Mouse (Mus musculus) large intestine, adult 2 months (tissue): ENCODE measurements around the gene Dctn2. TPM values are rescaled to one million over a fixed set of nuclear protein-coding genes. Genes with fewer than 3 reads are reported as not detected.

Source experiments
- DNase-seq: peaks from one replicate; pipeline ENCODE4 v3.0.0-alpha.2; 2012; ENCODE audit warnings: low read depth, low spot score
- WGBS: fragments of 180-500 bp; shearing (Covaris S2); methylation state at CpG from one replicate; pipeline ENCODE4 v1.1.7; 2018; 5-methylcytosine and 5-hydroxymethylcytosine counted together
- polyA plus RNA-seq: library from polyadenylated mRNA; depleted of rRNA; stranded (reverse); fragments of >200 nt; gene quantifications from 2 replicates; pipeline ENCODE4 v1.2.3, GENCODE M21; 2012; rRNA removed

Dctn2 gene
- 181 and 201 TPM in 2 replicates for polyA plus RNA-seq

DNA sequence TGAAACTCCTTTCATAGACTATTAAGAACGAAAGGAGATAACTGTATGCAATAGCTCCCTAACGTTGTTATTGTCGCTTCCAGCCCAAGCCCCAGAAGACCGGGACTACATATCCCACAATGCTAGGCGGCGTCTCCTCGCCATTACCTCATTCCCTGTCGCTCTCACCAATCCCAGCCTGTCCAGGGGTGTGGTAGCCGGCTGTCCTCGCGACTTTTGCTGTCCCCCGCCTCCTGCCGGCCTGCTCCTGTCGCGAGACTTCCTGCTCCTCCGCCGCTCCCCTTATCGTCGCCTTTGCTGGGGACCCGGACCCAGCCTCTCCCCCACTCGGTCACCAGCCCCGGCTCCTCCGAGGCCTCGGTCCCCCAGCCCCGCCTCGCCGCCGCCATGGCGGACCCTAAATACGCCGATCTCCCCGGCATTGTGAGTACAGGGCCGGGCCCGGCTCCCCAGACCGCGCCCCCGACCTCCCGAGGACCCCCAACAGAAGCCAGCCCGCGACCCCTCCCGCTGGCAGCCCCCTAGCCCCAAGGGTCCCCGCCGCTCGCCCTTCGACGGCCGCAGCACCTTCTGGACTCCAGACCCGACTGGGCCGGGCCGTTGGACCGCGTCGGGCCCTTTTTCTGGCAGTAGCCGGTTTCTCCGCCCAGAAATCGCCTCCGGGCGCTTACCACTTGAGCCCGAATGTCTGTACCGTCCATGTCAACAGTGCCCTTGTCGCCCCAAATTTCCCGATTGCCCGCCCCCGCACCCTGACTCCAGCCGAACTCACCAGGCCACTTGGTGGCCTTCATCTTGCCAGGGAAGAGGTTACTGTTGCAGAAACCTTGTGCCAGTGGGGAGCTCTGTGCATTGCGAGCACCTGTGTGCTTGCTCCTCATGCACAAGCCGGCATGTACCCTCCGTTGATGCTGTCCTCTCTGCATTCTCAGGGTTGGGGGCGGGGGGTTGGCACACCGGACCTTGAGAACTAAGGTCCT lies at the start of gene Dctn2:
Gene Dctn2, plus strand, starts transcription at position 257 of the 980 bp plus-strand sequence.
- WGBS: under 1% methylated on average over 70 of the region's 70 CpGs

DNA sequence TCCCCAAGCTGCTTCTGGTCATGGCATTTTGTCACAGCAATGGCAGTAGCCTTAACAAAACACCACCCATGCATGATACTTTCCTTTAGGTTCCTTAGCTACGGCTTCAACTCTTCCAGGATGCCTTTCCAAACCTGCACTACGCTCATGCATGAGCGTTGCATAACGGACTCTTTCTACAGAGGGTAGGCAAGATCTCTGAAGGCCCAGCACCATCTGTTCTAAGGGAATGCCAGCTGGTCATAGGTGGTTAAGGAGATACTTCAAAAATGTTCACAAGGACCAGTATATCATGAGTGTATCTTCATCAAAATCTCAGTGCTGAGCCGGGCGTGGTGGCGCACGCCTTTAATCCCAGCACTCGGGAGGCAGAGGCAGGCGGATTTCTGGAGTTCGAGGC lies 49.7 kb upstream of the Dctn2 start:
- 96% methylated on average over 11 of the region's 11 CpGs for WGBS
- no peak for DNase-seq

More for the DNA sequence above, at the start of gene Dctn2:
- DNase-seq: no peak

DNA sequence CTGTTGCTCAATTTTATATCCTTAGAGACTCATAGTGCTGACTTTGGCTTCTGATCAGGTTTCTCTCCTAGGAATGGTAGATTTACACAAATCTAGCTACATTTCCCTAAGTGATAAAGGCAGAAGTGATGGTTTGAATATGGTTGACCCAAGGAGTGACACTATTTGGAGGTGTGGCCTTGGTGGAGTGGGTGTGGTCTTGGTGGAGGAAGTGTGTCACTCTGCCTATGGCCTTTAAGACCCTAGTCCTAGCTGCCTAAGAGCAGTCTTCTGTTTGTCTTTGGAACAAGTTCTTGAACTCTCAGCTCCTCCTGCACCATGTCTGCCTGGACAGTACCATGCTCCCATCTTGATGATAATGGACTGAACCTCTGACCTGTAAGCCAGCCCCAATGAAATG lies 49.0 kb upstream of the Dctn2 start:
- DNase-seq: no peak

DNA sequence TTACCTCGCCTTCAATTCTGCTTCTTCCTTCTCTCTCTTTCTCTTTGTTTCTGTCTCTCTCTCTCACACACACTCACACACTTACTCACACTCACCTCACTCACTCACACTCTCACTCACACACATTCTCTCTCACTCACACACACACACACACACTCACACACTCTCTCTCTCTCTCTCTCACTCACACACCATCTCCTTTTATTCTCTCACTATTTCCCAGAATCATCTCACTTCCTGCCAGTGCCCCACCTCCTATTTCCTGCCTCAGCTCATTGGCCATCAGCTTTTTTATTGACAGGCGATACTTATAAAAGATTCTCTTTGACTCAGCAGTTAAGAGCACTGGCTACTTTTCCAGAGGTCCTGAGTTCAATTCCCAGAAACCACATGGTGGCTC lies 47.8 kb upstream of the Dctn2 start:
- no peak for DNase-seq
- 91% methylated on average over 2 of the region's 2 CpGs for WGBS

DNA sequence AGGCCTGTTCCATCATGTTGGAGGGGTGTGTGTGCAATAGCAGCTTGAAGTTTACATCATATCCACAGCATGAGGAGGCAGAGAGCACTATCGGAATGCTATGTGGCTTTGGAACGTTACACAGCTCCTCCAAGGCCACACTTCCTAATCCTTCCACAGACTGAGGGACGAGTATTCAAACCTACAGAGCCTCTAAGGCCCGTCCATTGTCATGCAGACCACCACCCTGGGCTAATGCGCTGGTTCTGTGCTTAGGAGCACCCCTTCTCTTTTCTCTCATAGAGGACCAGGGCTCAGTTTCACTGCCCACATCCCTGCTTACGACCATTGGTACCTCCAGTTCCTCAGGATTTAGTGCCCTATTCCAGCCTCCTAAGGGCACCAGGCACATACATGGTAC lies 41.0 kb upstream of the Dctn2 start:
- no peak for DNase-seq
- 62% methylated on average over 6 of the region's 6 CpGs for WGBS

DNA sequence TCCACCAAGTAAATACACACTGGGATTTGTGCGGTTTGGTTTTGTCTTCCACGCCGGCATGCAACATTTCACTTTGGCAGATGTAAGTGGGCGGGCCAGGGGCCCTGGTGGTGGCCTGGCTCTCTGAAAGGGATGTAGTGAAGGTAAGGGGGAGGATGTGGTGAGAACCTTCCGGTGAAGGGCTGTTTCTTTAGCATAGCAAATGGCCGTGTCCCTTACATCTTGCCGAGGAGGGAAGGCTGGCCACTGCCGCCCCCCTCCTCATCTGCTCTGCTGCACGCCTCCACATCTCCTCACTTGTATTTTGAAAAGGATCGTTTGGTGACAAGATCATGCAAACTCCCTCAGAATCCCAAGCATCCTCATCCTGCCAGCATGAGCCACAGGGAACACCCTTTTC lies 40.4 kb upstream of the Dctn2 start:
- no peak for DNase-seq
- 50% methylated on average over 10 of the region's 10 CpGs for WGBS

DNA sequence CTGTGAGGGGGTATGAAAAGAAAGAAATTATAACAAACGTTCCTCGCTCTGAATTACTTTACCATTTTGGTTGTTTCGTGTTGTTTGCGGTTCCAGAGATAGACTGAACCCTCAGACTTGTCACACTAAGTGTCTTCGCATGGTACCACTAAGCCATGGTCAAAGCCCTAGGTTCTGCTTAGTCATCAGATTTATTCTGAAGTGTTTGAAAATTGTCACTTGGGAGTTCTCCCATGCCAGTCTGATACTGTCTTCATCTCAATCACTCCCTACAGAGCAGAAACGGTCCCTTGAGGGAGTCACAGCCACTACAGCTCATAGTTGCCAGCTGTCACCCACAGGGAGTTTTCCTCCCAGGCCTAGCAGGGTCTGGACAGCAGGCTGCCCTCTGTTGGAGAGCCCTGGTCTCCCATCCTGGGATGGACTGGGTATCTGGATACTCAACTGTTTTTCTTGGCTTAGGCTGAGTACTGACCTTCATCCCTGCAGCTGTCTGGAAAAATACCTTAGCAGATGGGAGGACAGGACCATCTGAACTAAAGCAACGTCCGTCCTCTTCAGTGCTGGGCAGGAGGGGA lies 39.8 kb upstream of the Dctn2 start:
- WGBS: 71% methylated on average over 8 of the region's 8 CpGs
- no peak for DNase-seq

DNA sequence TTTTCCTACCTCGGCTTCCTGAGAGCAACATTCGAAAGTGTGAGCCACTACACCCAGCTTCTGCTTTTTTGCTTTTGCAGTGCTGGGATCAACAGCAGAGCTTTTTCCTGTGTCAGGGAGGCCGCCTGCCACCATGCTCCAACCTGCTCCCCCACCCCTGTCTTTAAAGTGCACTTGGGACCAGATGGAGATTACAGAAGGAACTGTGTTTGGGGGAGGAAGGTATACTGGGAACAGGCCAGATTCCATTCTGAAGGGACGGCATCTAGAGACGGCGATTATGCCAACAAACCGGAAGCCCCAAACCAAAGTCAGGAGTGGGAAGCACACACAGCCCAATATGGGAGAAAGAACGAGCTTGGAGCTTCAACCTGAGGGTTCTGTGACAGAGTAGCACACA lies 39.0 kb upstream of the Dctn2 start:
- DNase-seq: no peak
- 76% methylated on average over 8 of the region's 8 CpGs for WGBS

DNA sequence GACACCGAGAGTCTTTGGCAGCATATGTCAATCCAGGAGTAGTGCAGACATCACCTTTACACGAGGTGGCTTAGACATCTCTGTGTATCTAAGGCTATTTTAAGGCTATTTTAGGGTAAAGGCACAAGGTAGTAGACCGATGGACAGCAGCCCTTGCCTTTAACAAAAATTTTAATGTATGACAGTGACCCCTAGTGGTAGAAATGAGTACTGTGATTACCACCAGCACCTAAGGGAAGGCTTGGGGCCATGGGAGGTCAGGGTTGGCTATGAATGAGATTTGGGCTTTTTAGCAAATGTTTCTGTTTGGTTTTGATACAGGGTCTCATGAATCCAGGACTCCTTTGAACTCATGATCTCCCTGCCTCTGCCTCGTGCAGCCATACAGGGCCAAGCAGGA lies 37.3 kb upstream of the Dctn2 start:
- 18% methylated on average over 4 of the region's 4 CpGs for WGBS
- DNase-seq: peak; percentile 59

DNA sequence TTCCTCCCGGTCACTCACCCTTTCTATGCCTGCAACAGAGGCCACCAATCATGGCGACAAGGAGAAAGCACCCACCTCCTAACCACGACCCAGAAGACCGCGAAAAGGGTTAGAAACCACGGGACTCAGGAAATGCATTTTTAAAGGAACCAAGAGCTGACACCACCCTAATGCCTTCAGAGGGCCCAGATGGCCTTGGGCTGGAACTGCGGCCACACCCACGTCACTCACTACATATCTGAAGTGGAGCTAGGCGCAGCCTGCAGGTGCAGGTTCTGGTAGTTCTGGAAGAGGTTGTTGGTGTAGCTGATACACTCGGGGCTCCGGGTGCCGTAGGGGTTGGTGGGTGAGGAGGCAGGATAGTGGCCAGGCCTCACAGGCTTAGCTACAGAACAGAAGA lies 35.5 kb upstream of the Dctn2 start:
- WGBS: 44% methylated on average over 12 of the region's 12 CpGs
- no peak for DNase-seq

DNA sequence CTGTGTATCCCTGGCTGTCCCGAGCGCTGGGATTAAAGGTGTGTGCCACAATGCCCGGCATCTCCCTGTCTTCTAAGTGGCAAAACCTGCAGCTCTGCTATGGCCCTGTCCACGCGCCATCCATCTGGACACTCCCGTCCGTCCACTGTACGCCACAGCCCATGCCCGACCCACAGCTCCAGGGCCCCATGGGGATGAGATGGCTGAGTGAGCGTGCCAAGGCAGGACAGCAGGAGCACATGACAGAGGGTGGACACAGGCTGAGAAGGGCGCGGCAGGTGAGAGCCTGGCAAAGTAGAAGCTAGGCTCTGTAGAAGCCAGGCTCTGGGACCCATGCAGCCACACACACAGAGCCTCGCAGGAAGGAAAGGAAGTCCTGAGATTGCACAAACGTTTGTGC lies 34.4 kb upstream of the Dctn2 start:
- no peak for DNase-seq
- 65% methylated on average over 14 of the region's 14 CpGs for WGBS

DNA sequence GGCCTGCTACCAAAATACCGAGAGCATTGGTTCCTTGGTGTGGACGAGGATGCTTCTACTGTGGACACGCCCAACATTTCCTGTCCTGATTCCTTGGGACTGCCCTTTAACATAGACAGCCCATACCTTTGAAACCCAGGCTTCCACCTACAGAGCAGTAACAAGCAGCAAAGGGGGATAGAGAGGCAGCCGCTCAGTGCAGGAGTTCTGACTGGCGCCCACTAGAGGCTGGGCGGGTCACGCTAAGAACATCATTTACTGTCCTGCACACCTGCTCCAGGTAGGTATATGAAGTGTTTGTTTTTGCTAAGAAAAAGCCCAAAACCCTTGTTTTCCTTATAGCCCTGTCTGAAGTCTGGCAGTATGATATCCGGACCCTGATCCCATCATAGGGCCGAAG lies 33.0 kb upstream of the Dctn2 start:
- 57% methylated on average over 9 of the region's 9 CpGs for WGBS

DNA sequence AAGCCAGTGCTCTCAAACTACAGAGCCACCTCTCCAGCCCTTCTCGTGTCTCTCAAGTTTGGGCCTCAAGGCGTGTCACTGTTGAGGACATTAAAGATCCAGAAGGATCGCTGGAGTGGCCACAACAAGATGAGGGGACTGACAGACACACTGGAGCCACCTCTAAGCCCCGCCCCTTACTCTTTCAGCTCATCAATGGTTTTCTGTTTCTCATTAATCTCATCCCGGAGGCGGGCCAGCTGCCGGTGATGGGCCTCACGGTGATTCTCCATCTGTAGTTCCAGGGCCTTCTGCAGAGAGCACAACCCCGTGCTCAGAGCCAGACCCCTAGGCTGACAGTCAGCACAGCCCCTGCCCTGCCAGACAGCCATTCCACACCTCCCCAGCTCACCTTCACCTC lies 29.6 kb upstream of the Dctn2 start:
- 35% methylated on average over 9 of the region's 9 CpGs for WGBS
- no peak for DNase-seq

More for the DNA sequence above, 33.0 kb upstream of the Dctn2 start:
- no peak for DNase-seq

DNA sequence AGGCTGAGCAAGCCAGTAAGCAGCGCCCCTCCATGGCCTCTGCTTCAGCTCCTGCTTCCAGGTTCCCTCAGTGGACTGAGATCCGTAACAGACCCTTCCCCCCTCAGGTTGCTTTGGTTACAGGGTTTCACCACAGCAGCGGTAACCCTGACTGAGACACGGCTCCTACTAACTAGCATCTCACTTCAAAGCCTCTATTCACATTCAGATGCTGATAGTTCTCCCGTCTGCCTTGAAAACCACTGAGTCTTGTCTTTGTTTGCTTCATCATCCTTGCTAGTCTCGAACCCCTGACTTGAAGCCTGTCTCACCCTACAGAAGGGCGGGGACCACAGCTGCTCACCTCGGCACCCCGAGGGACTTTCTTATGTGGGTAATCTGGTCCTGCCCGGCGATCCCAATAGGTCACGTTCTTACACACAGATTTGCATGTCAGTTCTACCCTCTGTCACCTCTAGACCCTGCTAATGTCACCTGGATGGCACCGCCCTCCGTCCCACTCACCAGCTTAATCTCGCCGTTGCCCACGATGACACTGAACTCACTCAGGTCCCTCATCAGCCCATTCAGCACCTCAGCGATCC lies 27.8 kb upstream of the Dctn2 start:
- WGBS: 63% methylated on average over 18 of the region's 18 CpGs
- DNase-seq: no peak

DNA sequence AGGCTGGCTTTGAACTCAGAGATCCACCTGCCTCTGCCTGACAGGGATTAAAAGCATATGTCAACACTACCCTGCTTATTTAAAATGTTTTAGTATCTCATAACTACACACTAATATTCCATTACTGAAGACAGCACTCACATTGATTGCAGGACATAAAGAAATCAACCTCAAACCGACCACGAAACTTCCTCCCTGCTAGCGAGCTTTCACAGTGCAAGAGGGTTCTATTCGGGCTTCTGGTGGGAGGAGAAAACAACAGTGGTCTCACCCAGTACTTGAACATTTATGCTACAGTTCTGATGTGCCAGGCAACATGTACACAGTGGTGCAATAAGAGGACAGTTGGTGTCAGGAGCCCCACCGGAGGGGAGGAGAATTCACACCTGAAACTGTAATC lies 15.4 kb upstream of the Dctn2 start:
- 68% methylated on average over 5 of the region's 5 CpGs for WGBS
- DNase-seq: no peak

DNA sequence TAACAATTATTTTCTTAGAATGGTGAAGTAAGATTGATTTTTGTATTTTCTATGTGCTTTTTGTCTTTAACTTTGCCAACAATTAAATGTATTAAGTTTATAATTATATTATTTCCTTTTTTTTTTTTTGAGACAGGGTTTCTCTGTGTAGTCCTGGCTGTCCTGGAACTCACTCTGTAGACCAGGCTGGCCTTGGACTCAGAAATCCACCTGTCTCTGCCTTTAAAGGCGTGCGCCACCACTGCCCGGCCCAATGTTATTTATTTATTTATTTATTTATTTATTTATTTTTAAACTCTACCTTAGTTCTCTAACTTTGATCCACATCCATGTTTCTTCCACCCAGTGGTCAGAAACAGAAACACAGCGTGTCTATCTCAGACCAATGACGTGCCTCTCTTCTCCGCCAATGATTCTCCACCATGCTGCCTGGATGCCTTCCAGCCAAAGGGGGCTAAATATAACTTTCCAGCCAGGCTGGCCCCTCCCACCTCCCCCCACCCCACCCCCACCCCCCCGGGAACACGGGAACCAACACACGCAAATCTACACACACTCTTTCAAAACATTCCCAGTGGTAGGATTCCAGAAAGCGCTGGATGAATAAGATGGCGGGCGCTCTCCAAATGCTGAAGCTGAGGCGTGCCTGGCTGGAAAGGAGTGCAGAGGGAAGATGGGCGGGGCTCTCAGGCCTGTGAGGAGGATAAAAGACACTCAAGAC lies 10.4 kb upstream of the Dctn2 start:
- 24% methylated on average over 14 of the region's 14 CpGs for WGBS
- no peak for DNase-seq

DNA sequence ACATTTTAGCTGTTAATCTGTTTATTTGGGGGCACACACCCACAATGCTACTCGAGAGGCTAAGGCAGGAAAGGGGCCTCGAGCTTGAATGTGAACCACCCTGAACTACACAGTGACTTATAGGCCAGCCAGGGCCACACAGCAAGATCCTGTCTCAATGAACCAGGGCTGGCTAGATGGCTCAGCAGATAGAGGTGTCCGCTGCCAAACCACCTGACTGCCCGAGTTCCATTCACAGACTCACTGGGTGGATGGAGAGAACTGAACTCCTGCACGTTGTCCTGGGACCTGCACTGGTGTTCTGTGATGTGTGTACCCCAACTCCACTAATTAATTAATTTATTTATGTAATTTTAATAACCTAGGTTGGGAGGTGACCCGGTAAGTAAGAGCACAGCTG lies 8.4 kb upstream of the Dctn2 start:
- 62% methylated on average over 6 of the region's 6 CpGs for WGBS
- no peak for DNase-seq

DNA sequence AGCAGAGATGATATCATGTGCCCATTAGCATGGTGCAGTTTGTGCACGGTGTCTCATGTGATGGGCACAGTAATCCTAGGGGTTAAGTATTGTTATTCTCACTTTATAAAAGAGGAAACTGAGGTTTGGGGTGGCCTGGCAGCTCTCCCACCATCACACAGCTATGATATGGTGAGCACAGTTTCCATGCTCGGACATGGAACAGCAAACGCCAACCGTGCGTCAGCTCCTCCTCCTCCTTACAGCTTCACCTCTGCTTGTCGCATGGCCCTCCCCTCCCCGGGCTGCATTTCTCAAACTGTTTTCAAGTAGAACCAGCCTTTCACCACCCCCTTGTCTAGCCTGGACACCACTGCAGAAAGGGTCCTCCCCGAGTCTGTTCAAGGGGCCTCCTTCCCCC lies 7.7 kb upstream of the Dctn2 start:
- no peak for DNase-seq
- 69% methylated on average over 8 of the region's 8 CpGs for WGBS

DNA sequence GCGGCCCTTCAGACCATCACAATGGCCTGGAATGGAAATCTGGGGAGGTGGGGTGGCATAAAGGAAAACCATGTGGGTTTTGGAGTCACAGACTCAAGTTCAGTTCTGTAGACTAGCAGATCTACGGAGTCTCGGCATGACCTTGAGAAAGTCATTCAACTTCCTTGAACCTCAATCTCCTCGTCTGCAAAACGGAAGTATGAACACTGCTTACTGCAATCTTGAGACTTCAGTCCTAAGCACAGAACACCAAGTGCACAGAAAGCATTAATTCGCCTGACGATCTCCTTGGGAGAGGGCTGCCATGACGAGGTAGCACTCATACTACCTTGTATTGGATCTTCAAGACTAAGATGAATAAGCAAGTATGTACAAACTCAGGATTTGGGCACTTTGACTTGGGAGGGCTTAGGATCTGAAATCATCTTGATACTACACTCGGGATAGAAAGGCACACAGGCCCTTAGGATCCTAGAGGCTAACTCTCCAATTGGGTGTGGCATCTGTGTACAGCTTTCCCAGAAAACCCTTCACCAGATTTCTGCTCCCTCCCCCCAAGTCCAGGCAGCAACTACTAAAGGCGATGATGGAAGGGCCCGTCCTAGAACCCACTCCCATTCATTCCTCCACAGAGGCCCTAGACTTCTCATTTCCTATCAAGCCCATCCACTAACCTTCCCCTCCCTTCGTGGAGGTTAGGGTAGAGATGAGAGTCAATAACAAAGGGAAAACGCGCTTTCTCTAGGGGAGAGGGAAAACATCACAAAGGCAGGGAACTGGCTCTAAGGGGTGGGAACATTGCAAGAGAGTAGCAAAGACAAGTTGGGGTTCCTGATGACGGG lies 4.2 kb upstream of the Dctn2 start:
- DNase-seq: no peak
- WGBS: 65% methylated on average over 15 of the region's 15 CpGs
